Mouse (Mus musculus) erythroid progenitor cell, adult 5-6 weeks (primary cell): Measurements from ENCODE around the gene Nadsyn1. TPM values are rescaled to one million over a fixed set of nuclear protein-coding genes. Genes with fewer than 3 reads are reported as not detected.

Experiments used
- ATAC-seq: replicated peaks from 2 replicates; pipeline ENCODE4 v1.8.0; 2016; ENCODE audit warnings: moderate number of reproducible peaks, mild to moderate bottlenecking, moderate TSS enrichment, inconsistent platforms; ENCODE audit not compliant: poor library complexity, low FRiP score, severe bottlenecking
- total RNA-seq, 2 experiments: library from RNA; stranded (forward) in 1 of 2; stranded (reverse) in 1 of 2; fragments of 150-400 nt in 1 of 2; fragments of 186-747, 209-891 nt in 1 of 2; gene quantifications; 2 replicates each; pipeline versions ENCODE4 v1.2.3 to v1.2.4; 2015 to 2017; ENCODE audit warnings: low replicate concordance in 2 of 2

Nadsyn1 gene
- total RNA-seq, 2 experiments from 2014 or later: 6.6 TPM; not detected in 1

- ATAC-seq: no peak
These were observed 3.4 kb downstream of the Nadsyn1 start for GRCm38 (mm10) chr7:143819201-143819600.

- ATAC-seq: no peak
These were observed 13.7 kb downstream of the Nadsyn1 start for GRCm38 (mm10) chr7:143808909-143809308.

- no peak for ATAC-seq
These were observed 17.4 kb downstream of the Nadsyn1 start for GRCm38 (mm10) chr7:143805199-143805624.

- no peak for ATAC-seq
These were observed 21.2 kb downstream of the Nadsyn1 start for GRCm38 (mm10) chr7:143801195-143802065.

GRCm38 (mm10) chr7:143800770-143801169 is 21.9 kb downstream of the Nadsyn1 start:
- no peak for ATAC-seq

GRCm38 (mm10) chr7:143798783-143799182 is 23.9 kb downstream of the Nadsyn1 start:
- ATAC-seq: no peak

GRCm38 (mm10) chr7:143793121-143793520 is 29.5 kb downstream of the Nadsyn1 start:
- no peak for ATAC-seq

- ATAC-seq: no peak
These were observed 30.2 kb downstream of the Nadsyn1 start for GRCm38 (mm10) chr7:143792336-143792985.

GRCm38 (mm10) chr7:143783996-143784829 is 38.4 kb downstream of the Nadsyn1 start, which contains the start of gene Mrgpre:
Mrgpre (minus strand) TSS chr7:143784500.
- ATAC-seq: no peak

GRCm38 (mm10) chr7:143783378-143783995 is 39.2 kb downstream of the Nadsyn1 start:
- 0 out of 2 replicates have a peak, but pooled peaks have one; percentile 36 for ATAC-seq

- no peak for ATAC-seq
These were observed 45.3 kb downstream of the Nadsyn1 start for GRCm38 (mm10) chr7:143777375-143777774.

- no peak for ATAC-seq
These were observed 46.5 kb downstream of the Nadsyn1 start for GRCm38 (mm10) chr7:143776137-143776536.

- ATAC-seq: no peak
These were observed 53.2 kb downstream of the Nadsyn1 start for GRCm38 (mm10) chr7:143769461-143769860.

GRCm38 (mm10) chr7:143768267-143768666 is 54.4 kb downstream of the Nadsyn1 start:
- ATAC-seq: no peak

- ATAC-seq: no peak
These were observed 55.8 kb downstream of the Nadsyn1 start, which contains the start of gene Mrgprg for GRCm38 (mm10) chr7:143766893-143767292. Mrgprg (minus strand) TSS chr7:143766993.

- no peak for ATAC-seq
These were observed 57.6 kb downstream of the Nadsyn1 start for GRCm38 (mm10) chr7:143764876-143765530.

- ATAC-seq: peak; percentile 44; the same call in 1 of the 2 replicates
These were observed 58.9 kb downstream of the Nadsyn1 start for GRCm38 (mm10) chr7:143763794-143764193.

GRCm38 (mm10) chr7:143758956-143759355 is 63.7 kb downstream of the Nadsyn1 start:
- ATAC-seq: no peak

GRCm38 (mm10) chr7:143757696-143758095 is 65.0 kb downstream of the Nadsyn1 start:
- ATAC-seq: no peak
